Mouse (Mus musculus) MN1 (cell line): Measurements from ENCODE around the gene Gal3st2.
"Not testable (repeated sequence)": the region's sequence is repeated elsewhere in the genome, so short reads cannot be mapped to it uniquely, and the experiment has no call there.

Experiments used
- DNase-seq: peaks from one replicate; pipeline ENCODE4 v3.0.0-alpha.2; 2016; ENCODE audit warnings: low spot score

The Gal3st2 gene

DNA sequence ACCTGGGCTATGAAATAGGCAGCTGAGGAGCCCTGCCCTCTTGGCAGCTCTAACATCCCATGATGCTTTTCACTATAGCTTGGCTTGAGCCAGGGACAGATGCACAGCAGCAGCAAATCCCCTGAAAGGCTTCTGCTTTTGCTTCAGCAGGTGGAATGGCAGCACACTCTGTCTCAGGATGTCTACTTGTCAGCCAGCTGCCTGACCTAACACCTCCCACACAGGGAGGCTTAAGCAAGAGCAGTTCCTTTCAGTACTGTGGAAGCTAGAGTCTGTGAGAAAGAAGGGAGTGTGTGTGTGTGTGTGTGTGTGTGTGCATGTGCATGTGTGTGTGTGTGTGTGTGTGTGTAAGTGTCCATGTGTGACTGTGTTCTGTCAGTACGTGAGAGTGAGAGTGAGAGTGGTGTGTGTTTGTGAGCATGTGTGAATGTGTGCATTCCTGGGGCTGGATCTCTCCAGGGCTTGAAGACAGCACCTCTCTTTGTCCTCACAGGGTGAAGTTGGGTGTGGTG, 10.5 kb downstream of the Gal3st2 start:
- DNase-seq, result not testable (repeated sequence)

DNA sequence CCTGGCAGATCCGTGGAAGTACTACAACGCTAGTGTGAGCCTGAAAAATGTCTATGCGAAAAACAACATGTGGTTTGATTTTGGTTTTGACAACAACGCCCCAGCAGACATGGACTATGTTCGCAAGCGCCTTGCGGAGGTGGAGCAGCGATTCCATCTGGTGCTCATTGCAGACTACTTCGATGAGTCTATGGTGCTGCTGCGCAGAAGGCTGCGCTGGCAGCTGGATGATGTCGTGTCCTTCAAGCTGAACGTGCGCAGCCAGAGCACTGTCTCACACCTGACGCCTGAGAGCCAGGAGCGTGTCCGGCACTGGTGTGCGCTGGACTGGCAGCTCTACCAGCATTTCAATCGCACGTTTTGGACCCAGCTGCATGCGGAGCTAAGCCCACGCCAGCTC, 13.3 kb downstream of the Gal3st2 start:
- not testable (repeated sequence) for DNase-seq

DNA sequence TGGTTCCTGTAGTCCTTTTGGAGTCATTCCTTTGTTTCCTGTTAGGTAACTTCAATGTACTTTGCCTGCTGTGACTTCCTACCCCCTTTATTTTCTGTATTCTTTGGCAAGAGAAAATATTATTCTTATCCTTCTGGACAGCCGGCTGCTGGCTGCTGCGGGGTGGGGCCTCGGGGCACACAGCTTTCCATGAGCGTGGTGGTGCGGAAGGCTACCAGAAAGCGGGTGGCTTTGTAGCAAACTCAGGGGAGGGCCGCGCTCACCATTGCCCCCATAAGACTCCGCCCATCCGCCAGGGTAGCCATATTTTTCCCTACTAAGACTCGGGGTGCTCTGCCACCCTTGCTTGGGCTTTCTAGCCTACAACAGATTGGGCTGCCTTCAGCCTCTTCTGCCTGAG, 20.7 kb downstream of the Gal3st2 start:
- not testable (repeated sequence) for DNase-seq

DNA sequence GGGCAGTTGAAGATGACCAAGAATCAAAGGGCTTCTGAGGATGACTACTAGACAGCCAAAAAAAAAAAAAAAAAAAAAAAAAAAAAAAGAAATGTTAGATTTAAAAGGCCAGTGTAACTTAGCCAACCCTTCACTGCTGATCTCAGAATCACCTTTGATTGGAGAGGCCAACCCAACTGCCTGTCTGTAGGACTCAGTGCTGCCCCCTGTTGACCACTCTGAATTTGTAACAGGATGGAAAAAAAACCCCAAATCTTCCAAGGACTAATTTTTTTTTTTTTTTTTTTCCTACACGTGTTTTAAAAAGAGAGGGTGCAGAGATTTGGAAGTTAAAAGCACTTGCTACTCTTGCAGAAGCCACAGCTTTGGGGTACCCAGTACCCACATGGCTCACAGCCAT, 29.8 kb downstream of the Gal3st2 start:
- not testable (repeated sequence) for DNase-seq

DNA sequence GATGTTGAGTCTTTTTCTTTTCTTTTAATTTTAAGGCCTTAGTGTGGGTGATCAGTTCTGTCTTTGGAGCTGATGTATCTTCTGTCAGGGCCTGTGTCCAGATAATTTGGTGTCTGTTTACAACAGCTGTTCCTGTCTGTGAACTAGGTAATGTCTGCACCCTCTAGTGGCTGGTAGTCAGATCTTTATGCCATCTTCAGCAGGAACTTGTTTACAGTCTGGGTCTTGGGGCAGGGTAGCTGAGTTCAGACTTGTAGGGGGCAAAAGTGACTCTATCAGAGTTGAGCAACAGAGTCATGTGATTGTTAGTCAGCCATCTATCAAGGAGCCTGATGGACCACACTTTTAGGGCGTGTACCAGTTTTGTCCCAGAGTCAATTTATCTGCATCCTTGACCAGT, 36.3 kb downstream of the Gal3st2 start:
- not testable (repeated sequence) for DNase-seq

DNA sequence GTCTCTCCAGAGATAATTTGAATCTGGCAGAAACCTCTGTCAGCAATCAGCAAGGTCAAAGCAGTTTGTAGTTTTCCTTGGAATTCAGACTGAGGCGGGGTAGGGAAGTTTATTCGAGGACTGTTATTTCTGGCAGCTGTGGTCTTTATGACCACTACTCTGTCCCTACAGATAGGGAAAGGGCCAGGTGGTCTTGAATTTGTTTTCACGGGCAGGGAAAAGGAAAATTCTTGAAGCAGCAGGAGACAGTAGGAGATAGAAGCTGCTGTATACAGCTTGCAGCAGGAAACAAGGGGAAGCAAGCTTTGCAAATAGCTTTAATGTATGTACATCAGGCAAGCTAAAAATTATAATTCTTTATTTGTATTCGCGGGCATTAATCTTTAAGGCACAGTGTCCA, 40.2 kb downstream of the Gal3st2 start:
- DNase-seq, result not testable (repeated sequence)

DNA sequence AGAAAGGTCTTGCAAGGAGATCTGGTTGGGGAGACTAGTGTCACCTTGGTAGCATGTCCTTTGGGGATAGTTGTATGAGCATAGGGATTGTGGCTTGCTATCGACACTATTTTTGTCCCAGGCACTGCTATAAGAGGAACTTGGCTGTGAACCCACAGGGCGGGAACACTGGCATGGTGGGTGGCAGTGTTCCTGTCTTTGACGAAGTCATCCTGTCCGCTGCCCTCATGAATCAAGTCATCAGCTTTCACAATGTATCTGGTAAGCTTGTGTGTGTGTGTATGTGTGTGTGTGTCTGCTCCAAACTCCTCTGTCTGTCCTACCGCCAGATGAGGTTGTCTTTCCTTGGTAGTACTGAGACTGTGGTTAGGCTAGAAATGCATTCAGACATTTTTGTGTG, 45.6 kb downstream of the Gal3st2 start:
- DNase-seq, result not testable (repeated sequence)

DNA sequence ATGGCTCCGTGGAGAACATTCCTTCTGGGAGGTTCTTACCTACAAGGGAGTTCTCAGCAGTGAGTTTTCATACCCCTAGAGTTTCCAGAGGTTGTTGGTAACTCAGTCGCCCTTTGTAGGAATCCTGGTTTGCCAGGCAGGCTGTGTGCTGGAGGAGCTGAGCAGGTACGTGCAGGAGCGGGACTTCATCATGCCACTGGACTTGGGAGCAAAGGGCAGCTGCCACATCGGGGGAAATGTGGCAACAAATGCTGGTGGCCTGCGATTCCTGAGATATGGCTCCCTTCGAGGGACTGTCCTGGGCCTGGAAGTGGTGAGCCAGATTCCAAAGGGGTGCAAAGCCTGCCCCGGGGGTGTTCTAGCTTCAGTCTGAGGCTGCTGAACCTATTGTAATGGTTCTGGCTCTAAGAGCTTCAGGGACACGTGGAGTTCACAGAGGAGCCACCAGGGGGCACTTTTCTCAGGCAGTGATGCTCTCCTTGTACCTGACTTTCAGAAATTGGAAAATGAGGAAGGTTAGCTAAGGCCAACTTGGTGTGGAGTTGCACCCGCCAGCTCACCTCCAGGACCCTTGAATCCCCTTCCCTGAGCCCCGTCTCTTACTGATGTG, 48.0 kb downstream of the Gal3st2 start:
- not testable (repeated sequence) for DNase-seq

DNA sequence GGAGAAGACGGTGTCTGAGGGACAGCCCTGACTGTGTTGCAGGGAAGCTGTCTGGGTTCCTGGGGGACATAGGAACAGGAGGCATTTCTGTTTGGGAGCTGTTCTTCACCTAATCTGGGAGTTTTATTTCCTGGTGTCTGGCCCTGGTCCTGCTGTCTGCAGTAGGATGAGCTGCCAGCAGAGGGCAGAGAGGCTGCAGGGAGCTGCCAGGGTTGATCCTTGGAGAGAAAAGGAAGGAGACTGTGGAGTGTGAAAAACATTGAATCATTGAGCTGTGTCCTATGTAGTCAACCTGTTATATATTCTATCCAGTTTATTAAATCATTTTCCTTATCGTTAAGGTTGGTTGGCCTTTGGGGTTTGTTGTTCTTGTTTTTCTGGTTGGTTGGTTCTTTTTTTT, 50.8 kb downstream of the Gal3st2 start:
- DNase-seq, result not testable (repeated sequence)

DNA sequence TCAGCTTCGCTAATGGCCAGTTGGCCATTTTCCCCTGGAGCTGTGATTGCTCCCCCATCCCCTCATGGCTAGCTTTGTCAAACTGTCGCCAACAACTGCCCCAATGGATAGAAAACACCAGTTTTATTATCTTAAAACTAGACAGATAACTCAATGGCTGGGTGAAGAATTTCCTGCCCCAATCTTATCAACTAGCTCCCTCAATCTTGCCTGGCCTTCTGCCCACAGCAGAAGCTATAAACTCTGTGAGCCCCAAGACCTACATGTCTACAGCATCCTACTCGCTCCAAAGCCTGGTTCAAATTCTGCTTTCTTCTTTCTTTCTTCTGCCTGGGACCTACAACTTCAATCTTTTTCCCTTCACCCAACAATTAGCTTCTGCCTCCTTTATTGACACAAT, 56.1 kb downstream of the Gal3st2 start:
- not testable (repeated sequence) for DNase-seq

DNA sequence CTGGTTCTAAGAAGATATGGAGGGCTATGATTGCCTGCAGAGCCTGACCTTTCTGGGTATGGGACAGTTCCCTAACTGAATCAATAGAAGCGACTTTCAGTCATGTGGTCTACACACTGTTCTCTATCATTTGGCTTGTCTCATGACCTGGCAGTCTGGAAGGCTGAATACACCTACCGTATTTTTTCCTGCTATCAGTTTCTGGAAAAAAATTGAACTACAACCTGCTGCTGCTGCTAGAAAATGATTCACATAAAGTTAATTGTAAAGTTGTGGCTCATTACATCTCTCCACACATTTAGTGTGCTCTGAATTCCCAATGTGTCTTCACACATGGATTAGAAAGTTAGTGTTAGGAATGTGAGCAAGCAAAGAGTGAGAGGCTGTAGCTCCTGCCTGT, 56.9 kb downstream of the Gal3st2 start, which contains the start of gene Gal3st2b:
Gene Gal3st2b (plus strand): TSS at position 301 of the 400 bp plus-strand sequence.
- not testable (repeated sequence) for DNase-seq

DNA sequence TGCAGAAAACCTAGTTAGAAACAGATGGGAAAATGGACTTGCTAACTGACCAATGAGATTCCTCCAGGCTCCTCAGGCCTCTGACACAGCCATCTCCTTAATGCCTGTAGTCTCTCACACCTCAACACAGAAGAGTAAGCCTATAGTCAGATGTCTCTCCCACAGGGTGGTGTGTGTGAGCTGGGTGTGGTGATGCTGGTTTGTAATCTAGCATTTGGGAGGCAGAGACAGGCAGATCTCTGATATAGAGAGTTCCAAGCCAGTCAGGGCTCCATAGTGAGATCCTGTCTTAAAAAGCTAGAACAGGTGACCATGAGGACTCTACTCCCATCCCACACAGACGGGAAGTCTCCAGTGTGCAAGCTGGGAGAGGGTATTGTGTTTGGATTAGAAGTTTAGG, 57.7 kb downstream of the Gal3st2 start:
- DNase-seq, result not testable (repeated sequence)

DNA sequence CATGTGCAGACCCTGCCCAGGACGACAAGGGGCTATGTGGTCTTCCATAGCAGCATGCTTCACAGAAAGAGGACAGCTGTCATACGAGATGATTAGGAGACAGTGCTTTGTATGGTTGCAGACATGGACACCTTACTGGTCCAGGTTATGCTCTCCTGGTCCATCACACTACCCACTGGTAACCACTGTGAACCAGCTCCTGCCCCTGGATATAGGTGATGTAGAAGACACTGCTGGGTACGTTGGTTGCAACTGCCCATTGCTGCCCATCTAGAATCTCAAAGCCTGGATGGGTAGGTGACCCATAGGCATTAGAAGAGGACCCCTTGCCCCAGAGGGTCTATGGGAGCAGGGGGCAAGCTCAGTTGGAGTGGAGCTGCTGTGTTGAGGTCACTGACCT, 58.2 kb downstream of the Gal3st2 start:
- DNase-seq, result not testable (repeated sequence)

DNA sequence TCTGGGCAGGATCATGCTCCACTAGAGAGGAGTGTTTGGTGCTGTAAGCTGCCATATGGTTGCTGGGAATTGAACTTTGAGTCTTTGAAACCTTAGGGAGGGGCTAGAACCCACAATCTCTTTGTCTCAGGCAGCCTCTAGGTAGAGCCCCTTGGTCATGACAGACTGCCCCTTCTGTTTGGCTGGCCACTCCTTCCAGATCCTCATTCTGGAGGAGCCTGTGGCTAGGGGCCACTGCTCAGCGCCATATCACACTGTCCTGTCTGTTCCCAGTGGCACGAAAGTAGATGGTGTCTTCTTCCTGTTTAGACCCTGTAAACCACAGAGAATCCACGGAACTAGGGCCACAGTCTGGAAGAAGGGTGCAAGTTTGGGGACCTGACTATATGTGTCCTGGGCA, 61.5 kb downstream of the Gal3st2 start:
- not testable (repeated sequence) for DNase-seq

DNA sequence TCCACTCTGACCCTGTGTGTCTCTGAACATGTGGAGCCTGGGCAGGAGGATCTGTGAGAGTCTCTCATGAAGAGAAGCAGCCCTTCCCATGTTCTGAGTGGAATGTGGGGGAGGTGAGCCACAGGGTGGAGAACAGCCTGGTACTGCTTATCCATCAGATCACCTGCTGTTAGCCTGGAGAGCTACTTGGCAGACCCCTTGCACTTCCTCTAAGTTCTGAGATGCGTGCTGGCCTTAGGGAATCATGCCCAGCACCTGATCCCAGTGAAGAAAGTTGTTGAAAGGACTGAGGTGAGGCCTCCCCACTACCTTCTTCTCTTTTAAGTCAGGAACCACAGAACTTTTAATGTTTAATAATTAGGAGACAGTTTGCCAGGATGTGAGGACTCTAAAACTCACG, 62.0 kb downstream of the Gal3st2 start:
- DNase-seq, result not testable (repeated sequence)
